Mouse (Mus musculus) lung, embryonic 16.5 days (tissue): ENCODE data around the gene Nsl1. TPM values are rescaled to one million over a fixed set of nuclear protein-coding genes. Genes with fewer than 3 reads are reported as not detected.

Experiments
- ATAC-seq: fragments of 200-750 bp; cut with Nextera tagmentation; 2 replicates; pipeline ENCODE4 v1.8.0; 2017; ENCODE audit warnings: low read depth, mild to moderate bottlenecking, moderate library complexity
- H3K27ac ChIP-seq: fragments of 300-500 bp; sonication (generic); 2 replicates; pipeline ENCODE4 v1.5.1; 2014; ENCODE audit warnings: mild to moderate bottlenecking, control low read depth, low read length
- H3K27me3 ChIP-seq: fragments of 300-500 bp; sonication (generic); 2 replicates; pipeline ENCODE4 v1.6.1; 2014; ENCODE audit warnings: low read depth, low read length, mixed read lengths; ENCODE audit not compliant: control insufficient read depth, insufficient read depth
- H3K36me3 ChIP-seq: fragments of 300-500 bp; sonication (generic); 2 replicates; pipeline ENCODE4 v1.6.1; 2014; ENCODE audit warnings: low read length; ENCODE audit not compliant: control insufficient read depth, insufficient read depth
- H3K4me1 ChIP-seq: fragments of 300-500 bp; sonication (generic); replicated peaks from 2 replicates; pipeline ENCODE4 v1.6.1; 2014; ENCODE audit warnings: low read length, mixed read lengths; ENCODE audit not compliant: control insufficient read depth, insufficient read depth
- H3K4me2 ChIP-seq: fragments of 300-500 bp; sonication (generic); 2 replicates; pipeline ENCODE4 v1.6.1; 2014; ENCODE audit warnings: low read depth, low read length, control low read depth
- H3K4me3 ChIP-seq: fragments of 300-500 bp; sonication (generic); 2 replicates; pipeline ENCODE4 v1.5.1; 2014; ENCODE audit warnings: mild to moderate bottlenecking, low read length, control low read depth
- H3K9ac ChIP-seq: fragments of 300-500 bp; sonication (generic); 2 replicates; pipeline ENCODE4 v1.6.1; 2014; ENCODE audit warnings: low read length, control low read depth
- H3K9me3 ChIP-seq: fragments of 300-500 bp; sonication (generic); 2 replicates; pipeline ENCODE4 v1.6.1; 2016; ENCODE audit warnings: low read length; ENCODE audit not compliant: control insufficient read depth
- WGBS: fragments of 180-500 bp; shearing (Covaris S2); extraction: QIAGEN DNeasy Blood & Tissue Kit; methylation state at CpG from one replicate; pipeline ENCODE4 v1.1.7; 2014; 5-methylcytosine and 5-hydroxymethylcytosine counted together
- polyA plus RNA-seq: library from polyadenylated mRNA; unstranded; fragments of >200 nt; fragmentation: Nextera tagmentation; extraction: Ambion mirVana; gene quantifications from 2 replicates; pipeline ENCODE4 v1.2.1, GENCODE M21; 2015

Nsl1 gene
- polyA plus RNA-seq, 1 experiment from 2014 or later: 23.9 TPM

DNA sequence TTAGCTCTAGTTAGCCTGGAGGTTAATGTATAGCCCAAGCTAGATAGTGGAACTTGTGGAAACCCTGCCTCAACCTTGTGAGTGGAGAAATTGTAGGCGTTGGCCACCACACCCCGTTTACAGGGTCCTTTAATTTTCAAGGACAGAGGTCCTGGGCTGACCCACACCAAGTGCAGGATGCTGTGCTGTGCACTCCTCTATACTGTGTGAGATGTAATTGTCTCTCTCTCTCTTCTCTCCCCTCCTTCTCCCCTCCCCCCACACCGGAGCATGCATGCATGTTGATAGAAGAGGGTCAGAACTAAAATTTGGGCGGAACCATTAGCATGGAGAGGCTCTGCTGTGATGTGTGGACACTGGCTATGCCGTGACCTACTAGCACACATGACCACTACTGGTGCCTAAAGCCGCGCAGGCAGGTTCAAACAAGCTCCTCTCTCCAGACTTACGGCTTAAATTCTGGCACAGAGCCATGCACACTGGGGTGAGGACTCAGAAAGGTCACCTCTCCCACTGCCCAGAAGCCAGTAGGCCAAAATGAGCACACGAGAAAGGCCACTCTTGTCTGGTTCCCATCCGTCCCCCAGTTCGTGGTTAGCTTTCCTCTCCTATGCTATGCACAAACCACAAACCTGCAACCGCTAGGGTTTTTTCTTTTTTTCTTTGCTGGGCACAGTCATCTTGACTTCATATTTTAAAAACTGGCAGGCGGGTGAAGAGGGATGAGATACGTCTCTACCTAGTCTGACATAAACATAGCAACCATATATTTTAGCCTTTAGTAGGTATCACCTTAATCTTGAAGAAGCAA lies 34.3 kb downstream of the Nsl1 start:
- 36% methylated on average over 14 of the region's 14 CpGs for WGBS
- peak overlapping the region; percentile 65 for H3K4me3 ChIP-seq
- H3K27ac ChIP-seq: no peak overlapping the region
- peak overlapping the region; percentile 71; the same call in 1 of the 2 replicates for H3K9ac ChIP-seq
- H3K4me2 ChIP-seq: peak overlapping the region; percentile 96
- 0 out of 2 replicates have a peak, but pooled peaks have one; percentile 8 for ATAC-seq
- 0 out of 2 replicates have a peak, but pooled peaks cover 3% of the 10 kb centered on the region for H3K9me3 ChIP-seq
- peaks cover 7% of the 10 kb centered on the region; the same call in 1 of the 2 replicates for H3K27me3 ChIP-seq
- no peaks in the 10 kb centered on the region for H3K36me3 ChIP-seq
- peaks cover 22% of the 10 kb centered on the region for H3K4me1 ChIP-seq

DNA sequence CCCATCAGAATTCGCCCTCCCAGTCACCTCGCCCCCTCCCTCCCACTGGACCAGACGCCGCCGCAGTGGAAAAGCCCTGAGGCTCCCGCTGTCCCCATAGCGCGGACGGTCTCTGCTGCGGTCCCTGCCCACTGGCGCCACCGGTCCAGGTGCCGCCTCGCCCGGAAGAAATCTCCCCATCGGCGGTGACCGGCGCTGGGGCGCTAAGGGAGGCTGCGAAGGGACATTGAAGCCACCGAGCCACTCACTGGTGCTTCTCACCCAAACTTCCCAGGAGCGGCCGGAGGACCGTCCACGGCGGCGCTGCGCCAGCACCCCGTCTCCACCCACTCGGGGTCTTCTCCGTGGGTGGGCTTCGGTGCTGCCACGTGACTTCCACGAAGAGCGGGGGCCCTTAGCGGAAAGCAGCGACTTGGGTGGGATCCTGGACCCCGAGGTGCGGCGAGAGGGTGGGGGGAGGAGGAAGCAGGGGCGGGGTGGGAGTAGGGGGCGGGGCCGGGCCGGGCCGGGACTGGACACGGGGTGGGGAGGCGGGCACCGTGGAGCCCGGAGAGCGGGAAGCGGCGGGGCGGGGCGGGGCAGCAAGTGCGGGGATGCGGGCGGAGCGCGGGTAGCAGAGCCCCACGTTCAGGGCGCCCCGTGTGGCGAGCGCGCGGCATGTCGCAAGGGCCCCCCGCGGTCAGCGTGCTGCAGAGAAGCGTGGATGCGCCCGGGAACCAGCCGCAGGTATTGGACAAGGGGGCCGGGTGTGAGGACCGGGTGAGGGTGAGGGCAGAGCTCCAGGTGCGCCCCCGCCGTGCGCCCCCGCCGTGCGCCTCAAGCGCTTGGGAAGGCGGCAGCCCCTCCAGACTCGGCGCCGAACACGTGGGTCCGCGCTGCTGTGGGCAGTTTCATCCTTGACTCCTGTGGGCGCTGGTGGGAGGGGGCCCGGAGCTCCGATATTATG lies 35.3 kb downstream of the Nsl1 start, which contains the start of gene Batf3:
Batf3 (plus strand) TSS at position 46 of the 946 bp plus-strand sequence.
- peak; percentile 76 for ATAC-seq
- peak within 1 kb of the TSS; percentile 65 for H3K4me3 ChIP-seq

DNA sequence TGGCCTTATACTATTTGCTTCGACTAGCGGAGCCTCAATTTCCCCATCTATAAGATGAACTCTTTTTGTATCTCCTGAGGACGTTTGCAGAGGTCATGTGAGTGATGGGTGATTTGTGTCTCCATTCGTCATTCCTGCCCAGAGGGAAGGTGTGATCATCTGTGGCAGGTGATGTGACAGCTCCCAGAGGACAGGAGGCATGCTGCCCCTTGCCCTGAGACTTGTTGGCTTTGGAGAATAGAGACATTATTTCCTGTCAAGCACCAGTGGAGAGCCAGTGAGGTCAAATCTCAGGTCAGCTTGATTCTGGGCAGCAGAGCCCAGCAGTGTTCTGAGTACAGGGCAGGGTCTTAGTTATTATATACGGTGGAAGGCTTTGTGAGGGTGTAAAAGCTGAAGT lies 36.3 kb downstream of the Nsl1 start:
- H3K36me3 ChIP-seq: no peaks in the 10 kb centered on the region
- 28% methylated on average over 5 of the region's 5 CpGs for WGBS
- peaks cover 7% of the 10 kb centered on the region; the same call in 1 of the 2 replicates for H3K27me3 ChIP-seq
- no peak overlapping the region; the same call in 1 of the 2 replicates for H3K4me2 ChIP-seq
- no peak overlapping the region for H3K9ac ChIP-seq
- peaks cover 11% of the 10 kb centered on the region for H3K4me1 ChIP-seq
- no peak overlapping the region for H3K4me3 ChIP-seq
- H3K9me3 ChIP-seq: 0 out of 2 replicates have a peak, but pooled peaks cover 3% of the 10 kb centered on the region
- H3K27ac ChIP-seq: no peak overlapping the region
- ATAC-seq: no peak

More for the DNA sequence above, 35.3 kb downstream of the Nsl1 start, which contains the start of gene Batf3:
- H3K9me3 ChIP-seq: 0 out of 2 replicates have a peak, but pooled peaks cover 3% of the 10 kb centered on the region
- H3K9ac ChIP-seq: peak within 1 kb of the TSS; percentile 71
- no peak within 1 kb of the TSS for H3K27ac ChIP-seq
- peaks cover 7% of the 10 kb centered on the region; the same call in 1 of the 2 replicates for H3K27me3 ChIP-seq
- no peaks in the 10 kb centered on the region for H3K36me3 ChIP-seq
- WGBS: under 1% methylated on average over 85 of the region's 95 CpGs
- H3K4me2 ChIP-seq: peak within 1 kb of the TSS; percentile 96
- peaks cover 15% of the 10 kb centered on the region for H3K4me1 ChIP-seq

DNA sequence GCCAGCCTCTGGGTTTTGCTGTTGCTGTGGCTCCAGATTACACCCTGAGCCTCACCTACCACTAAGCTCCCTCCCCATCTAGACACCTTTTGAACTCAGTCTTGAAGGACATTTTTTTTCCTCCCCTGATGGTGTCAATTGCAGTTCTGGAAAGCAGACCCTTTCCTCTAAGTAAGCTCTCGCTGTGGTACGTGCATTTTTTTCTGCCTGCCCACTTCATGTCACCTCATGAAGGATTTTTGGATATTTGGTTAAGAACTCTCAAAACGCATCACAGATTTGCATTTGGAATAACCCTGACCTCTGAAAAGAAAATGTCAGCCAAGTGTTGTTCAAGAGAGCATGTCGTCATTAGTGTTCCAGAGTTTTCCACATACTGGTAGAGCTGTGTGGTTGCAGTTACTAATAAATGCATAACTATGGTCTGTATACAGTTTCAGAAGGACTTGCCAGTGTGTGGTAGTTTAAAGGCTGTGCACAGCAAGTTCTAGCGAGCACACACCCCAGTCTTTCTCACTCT lies 37.0 kb downstream of the Nsl1 start:
- 37% methylated on average over 5 of the region's 5 CpGs for WGBS

DNA sequence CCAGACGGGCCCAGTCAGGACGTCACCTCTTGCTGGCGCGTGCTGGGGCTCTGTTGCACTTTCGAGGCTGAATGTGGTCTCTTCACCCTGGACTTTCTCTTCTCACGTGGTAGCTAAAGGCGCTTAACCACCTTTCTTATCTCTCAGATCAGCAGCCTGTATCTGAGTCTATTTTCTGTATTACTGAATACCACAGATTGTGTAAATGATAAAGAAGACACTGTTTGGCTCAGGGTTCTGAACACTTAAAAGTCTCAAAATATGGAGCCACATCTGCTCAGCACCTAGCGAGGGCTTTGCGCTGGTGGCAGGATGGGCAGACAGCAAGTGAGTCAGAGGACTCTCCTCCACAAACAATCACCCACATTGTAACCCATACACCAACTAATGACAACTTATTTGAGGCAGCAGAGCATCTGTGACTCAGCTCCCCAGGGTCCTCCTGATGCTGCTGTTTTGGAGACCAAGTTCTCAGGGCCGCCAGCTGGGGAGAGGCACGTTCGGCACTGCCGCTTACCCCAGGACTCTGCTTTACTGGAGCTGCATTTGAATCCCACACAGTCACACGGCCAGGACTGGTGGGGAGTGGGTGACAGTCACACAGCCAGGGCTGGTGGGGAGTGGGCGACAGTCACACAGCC lies 40.0 kb downstream of the Nsl1 start:
- H3K4me1 ChIP-seq: peaks cover 5% of the 10 kb centered on the region; the same call in 1 of the 2 replicates
- 79% methylated on average over 15 of the region's 15 CpGs for WGBS
- no peak overlapping the region for H3K4me2 ChIP-seq
- H3K9me3 ChIP-seq: 0 out of 2 replicates have a peak, but pooled peaks cover 3% of the 10 kb centered on the region
- H3K27ac ChIP-seq: no peak overlapping the region
- H3K4me3 ChIP-seq: no peak overlapping the region
- H3K9ac ChIP-seq: no peak overlapping the region
- H3K27me3 ChIP-seq: peaks cover 7% of the 10 kb centered on the region; the same call in 1 of the 2 replicates
- no peaks in the 10 kb centered on the region for H3K36me3 ChIP-seq
- ATAC-seq: no peak

More for the DNA sequence above, 37.0 kb downstream of the Nsl1 start:
- no peak overlapping the region for H3K4me2 ChIP-seq
- no peak overlapping the region for H3K4me3 ChIP-seq
- H3K27me3 ChIP-seq: peaks cover 7% of the 10 kb centered on the region; the same call in 1 of the 2 replicates
- ATAC-seq: no peak
- H3K9me3 ChIP-seq: 0 out of 2 replicates have a peak, but pooled peaks cover 3% of the 10 kb centered on the region
- H3K36me3 ChIP-seq: no peaks in the 10 kb centered on the region
- H3K27ac ChIP-seq: no peak overlapping the region
- H3K9ac ChIP-seq: no peak overlapping the region
- peaks cover 11% of the 10 kb centered on the region for H3K4me1 ChIP-seq

DNA sequence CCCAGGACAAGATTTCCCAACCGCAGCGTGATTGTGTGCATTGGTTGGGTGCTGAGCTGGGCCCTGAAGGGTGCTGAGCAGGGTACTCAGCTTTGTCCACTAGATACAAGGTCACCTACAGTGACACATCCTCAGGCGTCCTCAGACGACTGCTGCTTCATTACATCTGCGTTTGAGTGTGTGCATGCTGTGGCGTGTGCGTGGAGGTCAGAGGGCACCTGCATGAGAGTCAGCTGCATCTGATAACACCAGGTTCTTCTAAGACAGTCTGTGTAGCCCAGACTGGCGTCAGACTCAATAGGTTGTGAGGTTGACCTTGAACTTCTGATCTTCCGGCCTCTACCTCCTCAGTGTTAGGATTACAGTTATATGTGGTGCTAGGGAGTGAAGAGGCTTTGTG lies 42.4 kb downstream of the Nsl1 start:
- no peak for ATAC-seq
- Histone ChIP-seq H3K27ac (no peak overlapping the region), H3K9ac (no peak overlapping the region), H3K4me3 (no peak overlapping the region), H3K9me3 (0 out of 2 replicates have a peak, but pooled peaks cover 3% of the 10 kb centered on the region), H3K36me3 (no peaks in the 10 kb centered on the region), H3K27me3 (no peaks in the 10 kb centered on the region), H3K4me2 (no peak overlapping the region), H3K4me1 (no peaks in the 10 kb centered on the region)
- WGBS: 74% methylated on average over 9 of the region's 9 CpGs

DNA sequence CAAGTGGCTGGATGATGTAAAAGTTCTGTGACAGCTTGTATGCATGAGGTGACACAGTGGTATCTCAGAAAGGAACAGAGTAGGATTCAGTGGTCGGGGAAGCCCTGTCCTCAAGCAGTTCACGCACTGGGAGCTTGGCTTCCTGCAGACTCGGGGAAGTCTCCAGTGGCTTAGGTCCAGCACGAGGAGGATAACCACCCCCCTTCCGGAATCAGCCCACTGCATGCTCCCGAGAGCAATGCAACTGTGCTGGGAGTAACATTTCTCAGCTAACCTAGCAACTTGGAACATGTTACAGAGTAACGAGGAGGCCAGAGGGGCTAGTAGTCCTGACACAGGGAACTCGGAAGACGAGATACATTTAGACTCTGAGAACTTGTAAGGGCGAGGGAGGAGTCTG lies 44.5 kb downstream of the Nsl1 start:
- H3K4me3 ChIP-seq: no peak overlapping the region
- H3K27ac ChIP-seq: no peak overlapping the region
- 0 out of 2 replicates have a peak, but pooled peaks cover 5% of the 10 kb centered on the region for H3K4me1 ChIP-seq
- H3K27me3 ChIP-seq: no peaks in the 10 kb centered on the region
- no peaks in the 10 kb centered on the region for H3K9me3 ChIP-seq
- peak; percentile 47; the same call in 1 of the 2 replicates for ATAC-seq
- H3K9ac ChIP-seq: no peak overlapping the region
- WGBS: 41% methylated on average over 10 of the region's 10 CpGs
- H3K36me3 ChIP-seq: no peaks in the 10 kb centered on the region
- H3K4me2 ChIP-seq: no peak overlapping the region

DNA sequence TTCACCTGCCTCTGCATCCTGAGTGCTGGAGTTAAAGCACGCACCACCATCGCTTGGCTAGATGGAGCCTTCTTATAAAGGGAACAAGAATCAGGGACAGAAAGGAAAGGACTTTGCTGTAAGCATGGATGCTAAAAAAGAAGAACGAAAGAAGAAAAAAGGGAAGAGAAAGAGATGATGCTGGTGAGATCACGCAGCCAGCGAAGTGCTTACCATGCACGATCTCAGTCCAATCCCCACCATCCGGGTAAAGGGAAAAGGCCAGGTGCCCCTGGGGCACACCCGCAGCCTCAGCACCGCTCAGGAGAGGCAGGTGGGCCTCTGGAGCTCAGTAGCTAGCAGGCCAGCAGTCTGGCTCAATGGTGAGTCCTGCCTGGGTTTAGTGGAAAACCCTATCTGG lies 47.1 kb downstream of the Nsl1 start:
- WGBS: 89% methylated on average over 9 of the region's 9 CpGs
- Histone ChIP-seq H3K27me3 (no peaks in the 10 kb centered on the region), H3K4me3 (no peak overlapping the region), H3K4me1 (0 out of 2 replicates have a peak, but pooled peaks cover 5% of the 10 kb centered on the region), H3K9ac (no peak overlapping the region), H3K27ac (no peak overlapping the region), H3K36me3 (no peaks in the 10 kb centered on the region), H3K9me3 (no peaks in the 10 kb centered on the region), H3K4me2 (no peak overlapping the region)
- ATAC-seq: no peak
